Mouse (Mus musculus) heart, postnatal 36 days (tissue): ENCODE measurements around the gene Sall4. TPM values are rescaled to one million over a fixed set of nuclear protein-coding genes. Genes with fewer than 3 reads are reported as not detected.

ENCODE experiments used
- DNase-seq, 2 experiments: peaks; one replicate each; pipeline ENCODE4 v3.0.0; 2021 to 2022
- intact Hi-C: fragments of 180-260 bp; cut with DNase I; formaldehyde crosslinking; loops from one replicate; pipeline ENCODE4 v1.15.1; 2025
- total RNA-seq, 2 experiments: library from RNA; stranded (reverse); gene quantifications; 2 replicates each; pipeline ENCODE4 v1.2.3; 2021

The Sall4 gene
- 1 to 10 TPM; 2.4 to 3.4 TPM for total RNA-seq

DNA sequence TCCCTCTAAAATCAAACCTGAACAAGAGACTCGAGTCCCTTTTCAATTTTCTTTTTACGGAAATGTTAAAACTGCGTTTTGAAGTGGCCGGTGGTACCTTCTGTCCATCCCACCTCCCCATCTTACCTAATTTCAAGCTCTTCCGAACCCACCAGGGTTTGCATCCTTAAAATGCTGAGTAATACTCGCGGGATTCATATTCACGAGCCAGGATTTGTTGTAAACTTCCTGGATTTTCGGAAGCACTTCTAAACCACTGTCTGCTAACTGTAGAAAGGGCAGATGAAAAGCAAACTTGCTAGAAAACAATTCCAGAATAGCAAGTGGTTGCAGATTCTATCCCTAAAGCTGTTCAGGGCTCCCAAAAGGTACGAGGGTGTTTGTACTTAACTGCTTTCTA, at the start of gene Sall4:
Gene Sall4, minus strand, starts transcription at position 362 of the 400 bp plus-strand sequence.
- no peak for DNase-seq
- intact Hi-C loops, result loop anchor here (5.0 kb wide), 1 partner anchor 115 kb away; no protein-coding TSS in a partner anchor

DNA sequence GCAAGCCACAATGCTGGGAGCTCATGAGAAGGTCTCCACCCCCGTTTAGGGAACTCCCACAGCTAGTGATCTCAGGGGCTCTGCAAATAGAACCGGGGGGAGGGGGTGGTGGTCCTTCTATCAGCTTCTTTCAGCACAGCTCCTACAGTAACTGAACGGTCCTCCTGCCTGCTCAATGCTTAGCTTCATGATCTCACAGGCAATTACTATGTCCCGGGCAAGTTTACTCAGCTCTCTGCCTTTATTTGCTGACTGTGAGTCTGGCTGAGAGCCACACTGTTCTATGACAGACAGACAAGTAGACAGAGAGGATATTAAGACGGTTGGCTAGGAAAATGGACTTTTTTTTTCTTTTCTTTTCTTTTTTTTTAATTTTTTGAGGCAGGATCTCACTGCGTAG, 45.5 kb upstream of the Sall4 start:
- intact Hi-C loops, result no loop called here
- no peak for DNase-seq

DNA sequence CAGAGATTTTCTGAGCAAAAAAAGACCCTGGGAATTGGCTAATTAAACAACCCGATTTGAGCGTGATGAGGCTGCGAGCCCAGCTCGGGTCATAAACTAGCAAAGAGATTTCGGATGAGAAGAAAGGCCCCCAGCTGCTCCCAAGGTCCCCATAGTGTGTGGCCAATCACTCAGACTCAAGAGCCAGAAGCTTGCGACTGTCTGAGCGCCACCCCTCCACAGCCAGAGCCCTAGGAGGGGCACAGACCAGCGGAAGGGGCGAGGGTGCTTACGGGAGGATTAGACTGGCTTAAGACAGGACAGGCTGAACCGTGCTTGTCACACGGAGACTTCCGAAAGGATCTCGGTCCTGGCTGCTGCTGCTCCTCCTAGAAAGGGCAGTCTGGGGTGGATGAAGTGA, 42.2 kb upstream of the Sall4 start:
- intact Hi-C loops, result no loop called here
- no peak for DNase-seq

DNA sequence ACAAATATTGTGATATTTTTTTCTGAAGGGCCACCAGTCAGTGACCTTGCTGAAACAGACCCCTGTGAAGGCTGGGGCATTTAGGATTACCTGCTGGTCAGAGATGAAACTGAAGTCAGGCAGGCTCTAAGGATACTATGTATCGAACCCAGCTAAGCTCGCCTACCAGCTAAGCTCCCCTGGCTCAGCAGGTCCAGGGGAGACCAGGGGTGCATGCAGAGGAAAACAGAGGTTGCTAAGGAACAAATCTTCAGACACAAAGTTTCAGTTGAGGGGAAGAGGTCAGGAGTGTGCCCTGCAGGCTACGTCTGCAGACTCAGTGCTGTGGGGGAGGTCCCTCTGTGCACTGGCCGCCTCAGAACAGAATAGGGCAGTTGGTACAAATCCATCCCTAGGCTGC, 39.9 kb upstream of the Sall4 start:
- intact Hi-C loops, result no loop called here
- DNase-seq, result no peak

DNA sequence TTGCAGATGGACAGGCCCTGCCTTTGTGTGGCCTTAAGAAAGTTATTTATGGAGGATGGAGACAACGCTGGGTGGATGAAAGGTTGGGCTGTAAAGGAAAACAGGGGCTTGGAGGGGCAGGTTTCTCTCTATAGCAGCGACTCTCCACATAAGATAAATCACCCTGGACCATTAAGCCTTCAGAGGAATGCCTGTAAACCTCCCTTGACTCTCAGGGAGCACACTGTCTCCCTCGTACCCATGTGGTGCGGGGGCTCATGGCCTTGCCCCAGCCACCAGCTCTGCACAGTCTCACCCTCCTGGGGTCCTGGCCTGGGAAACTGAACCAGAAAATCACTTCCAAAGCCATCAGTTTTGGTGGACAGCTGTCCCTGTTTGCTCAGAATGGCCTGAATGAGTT, 36.1 kb upstream of the Sall4 start:
- intact Hi-C loops, result no loop called here
- DNase-seq, result no peak

DNA sequence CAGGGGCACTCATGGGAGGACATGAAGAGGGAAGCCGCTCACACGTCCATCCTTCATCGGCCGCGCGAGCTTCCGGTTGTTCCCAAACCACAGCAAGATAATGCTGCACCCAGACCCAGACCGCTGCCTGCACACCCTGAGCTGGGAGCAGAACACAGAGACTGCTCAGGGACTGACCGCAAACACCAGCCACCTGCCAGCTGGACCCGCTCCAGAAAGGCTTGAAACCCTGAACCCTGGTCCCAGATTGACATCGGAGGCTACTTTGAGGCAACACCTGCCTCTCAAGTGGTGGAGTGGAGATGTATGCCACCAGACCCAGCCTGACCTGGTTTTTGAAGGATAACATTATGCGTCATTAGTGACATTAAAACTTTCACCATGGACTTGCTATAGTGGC, 31.6 kb upstream of the Sall4 start:
- DNase-seq, result no peak
- intact Hi-C loops, result no loop called here

DNA sequence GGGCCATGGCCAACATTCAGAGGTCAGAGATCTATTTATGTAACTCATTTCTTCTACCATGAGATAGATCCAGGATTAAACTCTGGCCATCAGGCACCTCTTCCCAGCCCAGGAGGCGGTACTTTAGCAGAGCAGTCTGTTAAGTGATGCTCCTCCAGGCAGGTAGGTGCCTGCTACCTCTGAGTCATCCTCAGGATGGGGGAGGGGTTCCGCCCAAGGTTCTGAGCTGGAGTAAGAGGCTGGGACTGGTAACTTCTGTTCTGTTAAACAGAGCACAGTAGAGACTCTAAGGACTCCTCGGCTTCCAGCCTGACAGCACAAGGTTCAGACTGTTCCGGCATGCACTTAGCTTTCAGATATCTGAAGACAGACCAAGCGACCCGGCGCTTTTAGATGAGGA, 31.2 kb upstream of the Sall4 start:
- no peak for DNase-seq
- intact Hi-C loops, result no loop called here

DNA sequence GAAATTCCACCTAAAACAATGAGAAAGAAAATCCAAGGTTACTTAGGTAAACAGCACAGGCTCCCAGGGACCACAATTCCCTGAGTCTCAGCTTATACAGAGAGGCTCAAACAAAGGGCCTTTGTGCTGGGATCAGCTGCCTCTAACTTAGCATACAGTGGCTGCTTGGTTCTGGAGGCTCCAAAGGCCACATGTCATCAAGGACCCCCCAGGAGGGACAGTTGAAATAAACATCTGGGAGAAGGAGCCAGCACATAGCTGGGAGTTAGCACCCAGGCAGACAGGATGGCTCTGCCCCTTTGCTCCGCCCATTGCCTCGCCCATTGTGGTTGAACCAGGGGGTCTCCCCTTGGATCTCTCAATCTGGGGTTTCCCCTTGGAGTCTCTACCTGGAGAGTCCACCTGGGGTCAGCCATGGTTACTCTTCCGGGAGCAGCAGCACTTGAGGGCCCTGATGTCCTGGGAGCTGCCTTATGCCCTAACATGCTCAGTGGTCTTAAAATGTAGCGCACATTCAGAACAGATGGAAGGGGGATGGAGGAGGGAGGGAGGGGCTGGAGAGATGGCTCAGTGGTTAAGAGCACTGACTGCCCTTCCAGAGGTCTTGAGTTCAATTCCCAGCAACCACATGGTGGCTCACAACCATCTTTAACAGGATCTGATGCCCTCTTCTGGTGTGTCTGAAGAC, 23.5 kb upstream of the Sall4 start:
- DNase-seq, result no peak
- intact Hi-C loops, result no loop called here

DNA sequence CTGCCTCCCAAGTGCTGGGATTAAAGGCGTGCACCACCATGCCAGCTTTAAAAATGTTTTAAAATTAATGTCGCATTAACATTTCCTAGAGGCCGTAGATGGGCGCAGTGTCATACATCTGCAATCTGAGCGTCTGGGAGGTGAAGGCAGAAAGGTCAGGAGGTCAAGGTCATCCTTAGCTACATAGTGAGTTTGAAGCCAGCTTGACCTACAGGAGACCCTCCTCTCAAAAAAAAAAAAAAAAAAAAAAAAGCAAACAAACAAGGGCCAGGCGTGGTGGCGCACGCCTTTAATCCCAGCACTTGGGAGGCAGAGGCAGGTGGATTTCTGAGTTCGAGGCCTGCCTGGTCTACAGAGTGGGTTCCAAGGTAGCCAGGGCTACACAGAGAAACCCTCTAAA, 18.4 kb upstream of the Sall4 start:
- intact Hi-C loops, result no loop called here

DNA sequence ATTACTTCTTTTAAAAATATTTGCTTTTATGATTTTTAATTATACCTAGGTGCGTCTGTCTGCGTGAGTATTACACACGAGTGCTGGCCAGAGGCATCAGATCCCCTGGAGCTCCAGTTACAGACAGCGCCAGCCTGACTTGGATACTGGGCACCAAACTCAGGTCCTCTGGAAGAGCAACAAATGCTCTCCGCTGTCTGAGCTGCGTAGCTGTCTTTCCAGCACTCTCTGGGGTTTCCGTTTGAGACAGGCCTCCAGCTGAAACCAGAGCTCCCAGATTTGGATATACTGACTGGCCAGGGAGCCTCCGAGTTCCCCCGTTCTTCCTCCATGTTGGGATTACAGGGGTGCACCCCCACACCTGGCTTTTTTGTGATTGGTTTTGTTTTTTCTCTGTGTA, 12.9 kb upstream of the Sall4 start:
- no peak for DNase-seq

More for the DNA sequence above, 18.4 kb upstream of the Sall4 start:
- DNase-seq, result no peak

DNA sequence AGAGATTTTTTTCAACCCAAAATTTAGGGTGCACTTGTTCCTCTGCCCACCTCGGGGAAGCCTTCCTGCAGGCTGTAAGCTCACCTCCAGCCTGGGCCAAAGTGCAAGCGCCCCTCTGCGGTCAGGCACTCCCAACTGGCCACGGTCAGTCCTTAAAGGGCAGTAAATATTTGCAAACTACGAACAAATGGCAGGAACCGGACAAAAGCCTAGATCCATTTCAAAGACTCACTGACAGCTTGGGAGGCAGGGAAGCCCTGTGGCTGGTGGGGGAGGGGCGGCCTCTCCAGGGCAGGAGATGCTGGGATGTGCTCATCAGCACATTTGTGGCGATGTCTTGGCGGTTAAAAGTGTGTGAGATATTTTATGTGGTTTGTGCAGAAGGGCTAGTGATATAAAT, 12.3 kb upstream of the Sall4 start:
- DNase-seq, result no peak
- intact Hi-C loops, result no loop called here

More for the DNA sequence above, 12.9 kb upstream of the Sall4 start:
- intact Hi-C loops, result no loop called here

DNA sequence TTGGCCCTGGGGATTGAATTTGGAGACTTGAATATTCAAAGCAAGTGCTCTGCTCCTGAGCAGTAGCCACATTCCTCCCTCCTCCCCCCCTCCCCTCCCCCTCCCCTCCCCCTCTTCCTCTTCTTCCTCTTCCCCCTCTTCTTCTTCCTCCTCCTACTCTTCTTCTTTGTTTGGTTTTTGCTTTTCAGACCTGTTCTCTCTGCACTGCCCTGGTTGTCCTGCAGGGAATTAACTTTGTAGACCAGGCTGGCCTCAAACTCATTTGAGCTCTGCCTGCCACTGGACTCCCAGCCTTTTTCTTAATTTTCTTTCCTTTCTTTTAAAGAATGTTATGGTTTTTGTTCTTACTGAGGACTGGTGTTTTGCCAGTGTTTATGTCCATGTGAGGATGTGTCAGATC, 9.7 kb upstream of the Sall4 start:
- DNase-seq, result no peak
- intact Hi-C loops, result no loop called here

DNA sequence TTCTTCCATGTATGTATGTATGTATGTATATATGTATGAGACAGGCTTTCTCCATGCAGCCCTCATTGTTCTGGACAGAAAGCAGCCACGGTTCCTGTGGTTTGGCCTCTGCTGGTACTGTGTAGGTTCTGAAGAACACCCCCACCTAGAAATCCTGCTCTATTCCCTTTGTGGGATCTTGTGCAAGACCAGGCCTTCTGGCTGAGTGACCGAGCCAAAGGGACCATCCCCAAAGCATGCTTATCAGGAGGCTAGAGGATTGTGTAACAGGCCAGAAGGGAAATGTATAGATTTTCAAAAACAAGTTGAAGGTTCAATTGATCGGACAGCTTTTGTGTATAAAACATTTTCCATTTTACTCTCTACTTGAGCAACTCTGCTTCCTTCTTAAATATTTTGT, 8.5 kb upstream of the Sall4 start:
- intact Hi-C loops, result no loop called here
- DNase-seq, result no peak

DNA sequence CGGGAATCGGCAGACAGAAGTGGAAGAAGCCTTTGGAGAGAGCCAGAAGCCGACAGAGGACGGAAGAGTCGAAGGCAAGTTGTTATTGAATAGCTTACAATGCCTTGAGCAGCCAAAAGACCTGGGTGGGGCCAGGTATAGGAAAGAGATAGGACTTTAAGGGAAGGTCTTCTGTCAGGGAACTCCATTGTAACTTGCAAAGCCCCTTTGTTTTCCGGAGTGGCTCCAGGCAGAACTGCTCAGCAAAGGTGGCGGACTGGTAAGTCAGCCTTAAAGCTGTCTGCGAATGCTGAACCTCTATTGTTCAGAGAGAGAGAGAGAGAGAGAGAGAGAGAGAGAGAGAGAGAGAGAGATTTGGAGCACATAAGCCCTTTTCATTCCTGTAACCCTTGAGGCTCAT, 1.5 kb upstream of the Sall4 start:
- intact Hi-C loops, result loop anchor here (5.0 kb wide), 1 partner anchor 113 kb away; no protein-coding TSS in a partner anchor
- no peak for DNase-seq

DNA sequence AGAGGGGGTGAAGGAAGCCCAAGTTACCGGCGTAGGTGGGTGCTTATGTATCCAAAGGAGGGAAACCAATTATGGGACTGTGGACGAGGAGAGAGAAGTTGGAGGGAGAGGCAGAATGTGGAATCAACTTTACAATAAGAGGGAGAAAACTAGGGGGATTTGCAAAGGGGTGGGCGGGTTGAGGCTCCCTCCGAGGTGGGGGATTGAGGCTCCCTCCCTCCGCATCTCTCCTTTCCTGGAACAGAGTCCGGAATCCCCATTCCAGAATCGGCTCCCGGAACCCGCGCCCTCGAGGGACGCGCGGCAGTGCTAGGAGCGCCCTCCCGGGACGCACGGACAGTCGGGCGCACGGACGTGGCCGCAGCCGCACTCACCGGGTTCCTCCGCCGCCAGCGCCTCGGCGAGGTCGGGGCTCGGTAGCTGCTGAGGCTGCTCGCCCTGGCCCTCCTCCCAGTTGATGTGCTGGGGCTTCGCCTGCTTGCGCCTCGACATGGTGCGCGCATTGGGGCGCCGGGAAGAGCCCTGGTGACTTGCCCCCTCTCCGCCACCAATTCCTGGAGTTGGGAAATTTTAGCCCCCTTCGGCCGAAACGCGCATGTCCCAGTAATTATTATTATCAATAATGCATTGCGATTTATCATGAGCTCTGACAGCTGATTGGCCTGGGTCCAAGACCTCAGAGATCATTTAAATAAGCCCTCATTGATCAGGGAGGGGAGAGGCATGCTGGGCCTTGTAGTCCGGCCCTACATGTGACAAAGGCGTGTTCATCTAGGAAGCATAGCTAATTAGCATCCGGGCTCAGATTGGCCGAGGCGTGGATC, 993 bp downstream of the Sall4 start:
- intact Hi-C loops, result loop anchor here (5.0 kb wide), 1 partner anchor 116 kb away; no protein-coding TSS in a partner anchor
- peak; percentile 14 to 47 for DNase-seq

DNA sequence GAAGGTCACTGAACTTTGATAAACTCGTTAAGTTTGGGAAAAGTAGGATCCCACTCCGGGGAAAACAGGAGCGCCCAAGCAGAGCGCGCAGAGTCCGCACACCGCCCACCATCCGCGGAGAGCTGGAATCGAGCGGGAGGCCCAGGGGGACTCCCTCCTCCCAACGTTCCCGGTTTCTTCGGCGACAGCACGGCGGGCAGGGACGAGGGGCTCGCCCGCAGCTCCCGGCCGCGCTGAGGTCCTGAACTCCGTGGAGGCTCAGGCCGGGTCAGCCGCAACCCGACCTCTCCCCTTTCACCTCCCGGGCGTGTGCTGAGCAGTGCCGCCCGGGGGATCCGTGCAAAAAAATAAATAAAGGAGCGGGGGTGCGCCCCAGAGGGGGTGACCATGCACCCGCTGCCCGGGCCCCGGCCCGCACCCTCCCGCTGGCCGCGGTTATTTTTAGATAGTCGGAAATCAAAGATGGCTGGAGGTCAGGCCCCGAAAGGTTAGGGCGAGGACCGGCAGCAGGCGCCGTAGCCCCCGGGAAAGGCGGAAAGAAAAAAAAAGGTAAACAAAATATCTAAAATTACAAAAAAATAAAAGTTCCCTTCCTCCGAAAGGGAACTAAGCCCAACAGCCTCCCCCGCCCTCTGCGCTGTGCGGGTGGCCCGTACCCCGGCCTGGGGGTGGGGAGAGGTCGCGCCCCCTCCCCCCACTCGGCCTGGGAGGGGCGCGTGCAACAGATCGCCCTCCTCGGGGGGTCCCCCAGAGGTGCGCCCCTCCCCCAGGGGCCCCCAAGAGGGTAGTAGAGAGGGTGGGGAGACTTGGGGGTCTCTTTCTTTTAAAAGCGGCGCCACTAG, 1.8 kb downstream of the Sall4 start:
- intact Hi-C loops, result loop anchor here (5.0 kb wide), 1 partner anchor 116 kb away; no protein-coding TSS in a partner anchor
- DNase-seq, result peak; percentile 6 to 24

DNA sequence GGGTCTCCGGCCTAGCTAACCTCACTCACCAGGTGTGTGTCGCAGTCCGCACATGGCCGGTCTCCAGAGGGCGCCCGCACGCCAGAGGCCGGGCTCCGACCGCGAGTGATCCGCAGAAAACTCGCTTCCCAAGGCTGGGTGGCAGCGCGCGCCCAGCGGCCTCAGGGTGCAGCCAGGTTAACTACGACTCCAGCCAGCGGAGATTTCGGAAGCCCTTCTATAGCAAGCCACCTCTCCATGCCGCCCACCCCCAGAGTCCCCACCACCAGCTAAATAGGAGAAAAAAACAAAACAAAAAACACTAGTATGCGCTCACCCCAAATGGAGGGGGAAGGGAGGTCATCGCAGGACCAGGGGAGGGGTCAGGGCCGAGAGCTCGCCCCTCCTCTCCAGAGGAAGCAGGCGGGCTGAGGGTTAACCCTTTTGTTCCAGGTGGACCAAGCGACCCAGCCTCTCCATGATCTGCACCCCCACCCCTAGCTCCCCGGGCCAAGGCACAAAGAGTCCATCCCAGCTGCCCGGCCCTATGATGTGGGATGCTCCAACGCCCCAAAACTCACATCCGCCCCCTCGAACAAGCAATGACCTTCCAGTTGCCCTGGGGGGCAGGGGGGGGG, 2.6 kb downstream of the Sall4 start:
- peak; percentile 53 for DNase-seq
- intact Hi-C loops, result loop anchor here (5.0 kb wide), 1 partner anchor 117 kb away; no protein-coding TSS in a partner anchor

DNA sequence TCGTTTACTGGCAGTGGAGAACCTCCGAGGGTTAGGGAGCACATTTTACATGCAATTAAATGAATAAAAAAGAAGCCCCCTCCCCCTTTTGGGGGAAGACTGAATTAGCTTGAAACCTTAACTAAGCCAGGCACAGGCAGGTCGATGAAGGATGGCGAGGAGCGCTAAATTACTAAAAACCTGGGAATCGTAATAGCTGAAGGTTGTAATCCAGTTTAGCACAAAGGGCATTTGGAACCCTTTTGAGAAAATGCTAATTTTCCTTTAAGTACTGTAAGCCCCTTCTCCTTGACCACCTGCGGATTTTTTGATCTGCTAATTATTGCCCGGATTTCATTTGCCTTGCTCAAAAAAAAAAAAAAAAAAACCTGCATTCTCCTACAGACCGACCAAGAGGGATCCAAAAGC, 3.3 kb downstream of the Sall4 start:
- DNase-seq, result no peak
- intact Hi-C loops, result no loop called here

DNA sequence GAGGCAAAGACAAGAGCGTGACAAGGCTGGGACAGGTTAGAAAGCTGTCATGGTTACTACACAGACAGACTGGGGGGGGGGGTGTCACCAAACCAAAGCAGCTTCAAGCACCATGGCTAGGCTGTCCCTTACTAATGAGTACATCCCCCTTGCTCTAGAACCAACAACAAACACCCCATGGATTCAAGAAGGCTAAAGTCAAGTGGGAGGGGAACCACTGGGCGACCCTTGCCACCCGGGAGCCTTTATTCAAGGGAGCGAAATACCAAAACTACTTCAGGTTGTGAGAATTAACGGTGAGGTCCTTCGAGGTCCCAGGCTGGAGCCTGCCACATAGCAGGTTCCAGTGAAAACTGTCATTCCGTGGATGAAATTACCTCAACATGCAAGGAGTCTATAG, 4.0 kb downstream of the Sall4 start:
- intact Hi-C loops, result no loop called here
- DNase-seq, result no peak

DNA sequence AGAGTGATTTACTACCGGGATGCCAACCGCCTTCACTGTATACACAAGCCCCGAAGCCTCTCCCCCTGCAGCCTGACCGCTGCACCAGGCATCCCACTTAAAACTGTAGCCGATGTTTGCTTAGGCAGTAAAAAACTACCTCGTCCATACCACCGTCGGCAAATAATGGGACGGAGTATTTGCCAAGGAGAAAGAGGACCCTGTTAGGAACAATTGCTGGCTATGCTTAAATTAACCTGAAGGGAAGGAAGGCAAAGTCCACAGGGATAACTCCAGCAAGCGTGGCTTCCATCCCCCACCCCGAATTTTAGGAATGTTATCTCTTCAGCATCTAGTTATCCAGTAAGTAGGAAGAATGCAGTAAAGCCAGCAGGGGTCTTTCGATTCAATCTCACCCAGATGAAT, 5.3 kb downstream of the Sall4 start:
- no peak for DNase-seq
- intact Hi-C loops, result no loop called here

DNA sequence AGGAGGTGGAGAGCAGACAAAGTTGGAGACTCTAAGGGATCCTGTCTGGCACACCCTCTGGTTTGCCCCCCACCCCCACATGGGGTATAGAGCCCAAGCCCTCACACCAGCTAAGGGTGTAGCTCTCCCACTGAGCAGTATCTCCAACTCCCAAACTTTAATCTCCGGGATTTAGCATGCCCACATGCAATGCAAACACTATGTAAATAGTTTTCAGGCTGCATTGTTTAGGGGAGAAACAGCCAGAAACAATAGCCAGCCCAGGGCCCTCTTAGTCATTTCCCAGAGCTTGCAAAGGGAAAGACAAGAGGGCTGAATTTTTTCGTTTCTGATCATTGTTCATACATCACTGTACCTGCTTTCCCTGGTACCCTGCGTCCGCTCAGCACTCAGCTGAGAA, 5.8 kb downstream of the Sall4 start:
- DNase-seq, result no peak
- intact Hi-C loops, result no loop called here
